Mouse (Mus musculus) liver, embryonic 11.5 days (tissue): ENCODE data around the gene Plin2. TPM values are rescaled to one million over a fixed set of nuclear protein-coding genes. Genes with fewer than 3 reads are reported as not detected.
A peak's percentile ranks its signal among the peaks of the same experiment; 100 is the strongest.

ENCODE experiments used
- ATAC-seq: fragments of 200-750 bp; cut with Nextera tagmentation; replicated peaks from 2 replicates; pipeline ENCODE4 v1.8.0; 2017; ENCODE audit warnings: moderate number of reproducible peaks, mild to moderate bottlenecking, moderate TSS enrichment, moderate library complexity; ENCODE audit not compliant: low FRiP score
- DNase-seq: peaks from one replicate; pipeline ENCODE4 v3.0.0-alpha.2; 2017; ENCODE audit warnings: low spot score
- H3K27ac ChIP-seq: fragments of 300-500 bp; sonication (generic); 2 replicates; pipeline ENCODE4 v1.5.1; 2014; ENCODE audit warnings: mild to moderate bottlenecking, low read depth, low read length, control low read depth
- H3K27me3 ChIP-seq: fragments of 300-500 bp; sonication (generic); replicated peaks from 2 replicates; pipeline ENCODE4 v1.6.1; 2014; ENCODE audit warnings: low read length, mixed read lengths; ENCODE audit not compliant: control insufficient read depth, insufficient read depth
- H3K36me3 ChIP-seq: fragments of 300-500 bp; sonication (generic); 2 replicates; pipeline ENCODE4 v1.6.1; 2014; ENCODE audit warnings: mild to moderate bottlenecking, low read length, moderate library complexity, mixed read lengths; ENCODE audit not compliant: control insufficient read depth, insufficient read depth
- H3K4me1 ChIP-seq: fragments of 300-500 bp; sonication (generic); replicated peaks from 2 replicates; pipeline ENCODE4 v1.6.1; 2014; ENCODE audit warnings: low read length, mixed read lengths; ENCODE audit not compliant: control insufficient read depth, insufficient read depth
- H3K4me2 ChIP-seq: fragments of 300-500 bp; sonication (generic); 2 replicates; pipeline ENCODE4 v1.6.1; 2014; ENCODE audit warnings: mild to moderate bottlenecking, control low read depth, moderate library complexity
- H3K4me3 ChIP-seq: fragments of 300-500 bp; sonication (generic); 2 replicates; pipeline ENCODE4 v1.5.1; 2014; ENCODE audit warnings: low read depth, low read length, control low read depth
- H3K9ac ChIP-seq: fragments of 300-500 bp; sonication (generic); 2 replicates; pipeline ENCODE4 v1.6.1; 2014; ENCODE audit warnings: low read depth, low read length, control low read depth
- H3K9me3 ChIP-seq: fragments of 300-500 bp; sonication (generic); 2 replicates; pipeline ENCODE4 v1.6.1; 2016; ENCODE audit warnings: low read length, inconsistent platforms, mixed read lengths; ENCODE audit not compliant: control insufficient read depth
- WGBS: fragments of 180-500 bp; shearing (Covaris S2); extraction: QIAGEN DNeasy Blood & Tissue Kit; methylation state at CpG from one replicate; pipeline ENCODE4 v1.1.7; 2014; 5-methylcytosine and 5-hydroxymethylcytosine counted together
- polyA plus RNA-seq: library from polyadenylated mRNA; unstranded; fragments of >200 nt; fragmentation: Nextera tagmentation; extraction: Ambion mirVana; gene quantifications from 2 replicates; pipeline ENCODE4 v1.2.1, GENCODE M21; 2014

Gene Plin2
- polyA plus RNA-seq: 161 and 169 TPM in 2 replicates

DNA sequence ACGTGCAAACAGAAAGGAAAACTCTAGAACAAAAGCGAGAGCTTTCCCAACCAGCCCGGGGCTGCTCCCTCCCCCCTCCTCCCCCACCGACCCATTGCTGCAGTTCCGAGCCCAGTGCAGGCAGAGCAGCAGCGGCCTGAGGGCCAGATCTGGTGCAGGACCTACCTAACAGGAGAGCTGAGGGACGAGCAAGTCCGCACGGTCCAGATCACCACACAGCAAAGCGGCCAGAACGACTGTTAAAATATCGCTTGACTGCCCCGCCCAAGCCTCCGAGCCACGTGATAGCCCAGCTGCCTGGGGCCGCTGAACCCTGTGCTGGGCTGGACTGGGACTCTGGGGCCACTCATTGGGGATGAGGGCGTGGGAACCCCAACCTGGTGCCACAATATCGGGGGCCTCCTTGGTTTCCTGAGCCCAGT is at the start of gene Plin2:
Gene Plin2 (minus strand): TSS at position 281 of the 422 bp plus-strand sequence.
- ATAC-seq (peak; percentile 85), DNase-seq (peak; percentile 79)
- Histone ChIP-seq H3K4me3 (peak within 1 kb of the TSS; percentile 78), H3K9me3 (no peaks in the 10 kb centered on the region), H3K27ac (peak within 1 kb of the TSS; percentile 85), H3K9ac (peak within 1 kb of the TSS; percentile 90), H3K4me2 (peak within 1 kb of the TSS; percentile 82), H3K27me3 (no peaks in the 10 kb centered on the region), H3K4me1 (peaks cover 72% of the 10 kb centered on the region), H3K36me3 (peaks cover 5% of the 10 kb centered on the region; the same call in 1 of the 2 replicates)
- under 1% methylated on average over 18 of the region's 18 CpGs for WGBS

DNA sequence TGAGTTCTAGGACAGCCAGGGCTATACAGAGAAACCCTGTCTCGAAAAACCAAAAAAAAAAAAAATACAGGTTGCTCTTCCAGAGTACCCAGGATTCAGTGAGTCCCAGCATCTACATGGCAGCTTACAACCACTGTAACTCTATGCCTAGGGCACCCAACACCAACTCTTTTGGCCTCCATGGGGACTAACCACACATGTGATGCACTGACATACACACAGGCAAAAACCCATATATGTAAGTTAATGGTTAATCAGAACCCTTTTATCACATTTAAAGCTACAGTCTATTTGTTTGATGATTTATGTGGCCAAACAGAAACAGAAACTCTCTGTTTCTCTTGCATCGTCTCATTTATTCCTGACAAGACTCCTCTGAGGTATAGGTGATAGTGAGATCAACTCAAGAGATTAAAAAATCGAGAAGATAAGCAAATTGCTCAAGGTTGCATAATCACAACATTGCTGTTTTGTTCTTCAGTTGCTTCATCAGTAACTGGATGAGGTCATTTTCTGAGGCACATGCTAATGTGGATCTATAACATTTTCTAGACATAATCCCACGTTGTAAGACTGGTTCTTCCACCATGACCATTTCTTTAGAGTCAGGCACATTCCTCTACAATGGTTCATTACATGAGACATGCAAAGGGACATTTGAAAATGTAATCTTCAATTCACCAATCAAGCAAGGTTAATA is 49.2 kb upstream of the Plin2 start:
- no peak overlapping the region for H3K27ac ChIP-seq
- ATAC-seq: no peak
- WGBS: 67% methylated on average over 4 of the region's 4 CpGs
- no peak overlapping the region for H3K4me2 ChIP-seq
- no peak for DNase-seq
- H3K27me3 ChIP-seq: no peaks in the 10 kb centered on the region
- H3K9ac ChIP-seq: no peak overlapping the region
- H3K4me3 ChIP-seq: no peak overlapping the region
- H3K36me3 ChIP-seq: no peaks in the 10 kb centered on the region
- H3K9me3 ChIP-seq: no peaks in the 10 kb centered on the region
- no peaks in the 10 kb centered on the region for H3K4me1 ChIP-seq

- DNase-seq (no peak), ATAC-seq (no peak)
- Histone ChIP-seq H3K27ac (no peak overlapping the region), H3K27me3 (no peaks in the 10 kb centered on the region), H3K4me3 (no peak overlapping the region), H3K9ac (no peak overlapping the region), H3K36me3 (no peaks in the 10 kb centered on the region), H3K4me1 (no peaks in the 10 kb centered on the region), H3K4me2 (no peak overlapping the region), H3K9me3 (no peaks in the 10 kb centered on the region)
- WGBS: 93% methylated on average over 1 of the region's 1 CpGs
These were observed 47.3 kb upstream of the Plin2 start for GRCm38 (mm10) chr4:86717176-86717575.

DNA sequence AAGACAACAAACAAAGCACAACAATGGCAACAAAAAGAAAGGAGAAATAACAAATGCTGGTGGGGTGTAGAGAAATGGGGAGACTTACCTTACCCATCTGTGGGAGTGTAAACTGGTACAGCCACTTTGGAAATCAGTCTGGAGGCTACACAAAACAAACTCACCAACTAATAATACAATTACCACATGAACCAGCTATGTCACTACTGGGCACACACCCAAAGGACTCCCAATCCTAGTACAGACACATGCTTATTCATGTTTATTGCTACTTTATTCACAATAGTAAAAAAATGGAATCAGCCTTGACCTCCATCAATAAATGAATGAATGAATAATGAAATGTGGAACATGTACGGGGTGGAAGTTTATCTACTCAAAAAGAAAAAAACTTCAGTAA is 45.5 kb upstream of the Plin2 start:
- Histone ChIP-seq H3K27me3 (no peaks in the 10 kb centered on the region), H3K9ac (no peak overlapping the region)
- DNase-seq: no peak

GRCm38 (mm10) chr4:86713518-86713917 is 43.7 kb upstream of the Plin2 start:
- Histone ChIP-seq H3K9me3 (no peaks in the 10 kb centered on the region), H3K27me3 (no peaks in the 10 kb centered on the region), H3K9ac (no peak overlapping the region), H3K4me2 (no peak overlapping the region), H3K4me3 (no peak overlapping the region), H3K36me3 (no peaks in the 10 kb centered on the region), H3K4me1 (no peaks in the 10 kb centered on the region), H3K27ac (no peak overlapping the region)
- ATAC-seq: no peak
- DNase-seq: no peak
- WGBS: 76% methylated on average over 2 of the region's 2 CpGs

More for the DNA sequence above, 45.5 kb upstream of the Plin2 start:
- H3K9me3 ChIP-seq: no peaks in the 10 kb centered on the region
- no peak for ATAC-seq
- 88% methylated on average over 1 of the region's 1 CpGs for WGBS
- H3K4me3 ChIP-seq: no peak overlapping the region
- H3K36me3 ChIP-seq: no peaks in the 10 kb centered on the region
- no peak overlapping the region for H3K4me2 ChIP-seq
- no peaks in the 10 kb centered on the region for H3K4me1 ChIP-seq
- H3K27ac ChIP-seq: no peak overlapping the region

GRCm38 (mm10) chr4:86712751-86713195 is 42.9 kb upstream of the Plin2 start:
- no peaks in the 10 kb centered on the region for H3K36me3 ChIP-seq
- no peak overlapping the region for H3K9ac ChIP-seq
- H3K9me3 ChIP-seq: no peaks in the 10 kb centered on the region
- no peaks in the 10 kb centered on the region for H3K27me3 ChIP-seq
- no peak overlapping the region for H3K4me3 ChIP-seq
- DNase-seq (no peak), ATAC-seq (no peak)
- no peaks in the 10 kb centered on the region for H3K4me1 ChIP-seq
- no peak overlapping the region for H3K27ac ChIP-seq
- WGBS: 87% methylated on average over 12 of the region's 12 CpGs
- H3K4me2 ChIP-seq: no peak overlapping the region

GRCm38 (mm10) chr4:86710666-86711215 is 40.9 kb upstream of the Plin2 start:
- H3K36me3 ChIP-seq: no peaks in the 10 kb centered on the region
- DNase-seq (no peak), ATAC-seq (no peak)
- no peak overlapping the region for H3K4me3 ChIP-seq
- no peaks in the 10 kb centered on the region for H3K9me3 ChIP-seq
- 72% methylated on average over 4 of the region's 4 CpGs for WGBS
- no peak overlapping the region for H3K4me2 ChIP-seq
- H3K4me1 ChIP-seq: no peaks in the 10 kb centered on the region
- no peak overlapping the region for H3K27ac ChIP-seq
- no peak overlapping the region for H3K9ac ChIP-seq
- H3K27me3 ChIP-seq: no peaks in the 10 kb centered on the region

GRCm38 (mm10) chr4:86710034-86710650 is 40.3 kb upstream of the Plin2 start:
- no peaks in the 10 kb centered on the region for H3K36me3 ChIP-seq
- no peak for ATAC-seq
- no peak overlapping the region for H3K4me3 ChIP-seq
- no peak overlapping the region for H3K27ac ChIP-seq
- whole genome bisulfite sequencing: 82% methylated on average over 6 of the region's 6 CpGs
- no peak overlapping the region for H3K9ac ChIP-seq
- no peak overlapping the region for H3K4me2 ChIP-seq
- H3K9me3 ChIP-seq: no peaks in the 10 kb centered on the region
- H3K27me3 ChIP-seq: no peaks in the 10 kb centered on the region
- DNase-seq: no peak
- no peaks in the 10 kb centered on the region for H3K4me1 ChIP-seq
